Mouse (Mus musculus): ENCODE measurements around the gene Serinc1. TPM values are rescaled to one million over a fixed set of nuclear protein-coding genes. Genes with fewer than 3 reads are reported as not detected.
"Not testable (repeated sequence)": the region's sequence is repeated elsewhere in the genome, so short reads cannot be mapped to it uniquely, and the experiment has no call there.

Gene Serinc1
- polyA plus RNA-seq, 1 experiment from 2014 or later = 80.9 TPM

DNA sequence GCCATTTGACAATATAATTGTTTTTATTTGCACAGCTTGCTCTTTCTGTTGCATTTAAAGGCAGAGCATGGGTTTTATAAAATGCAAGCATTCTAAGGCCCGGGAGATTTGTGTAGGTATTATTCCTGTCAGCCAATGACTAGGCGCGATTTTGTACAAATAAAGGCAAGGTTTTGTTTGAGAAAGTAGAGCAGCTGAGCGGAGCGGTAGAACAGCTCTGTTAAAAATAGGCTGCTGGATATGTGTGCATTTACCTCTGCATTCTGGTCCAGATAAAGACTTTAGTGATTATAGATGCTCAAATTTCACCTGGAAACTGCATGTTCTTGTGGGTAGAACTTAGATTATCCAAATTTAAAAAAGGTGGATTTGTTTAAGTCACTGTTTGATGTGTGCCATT is 25.3 kb upstream of the Serinc1 start:
- H3K27me3 ChIP-seq (replicated peaks; ENCODE audit: control insufficient read depth, insufficient read depth, low read length) = no peaks in the 10 kb centered on the region
- no peaks in the 10 kb centered on the region for H3K4me1 ChIP-seq (replicated peaks; ENCODE audit: control insufficient read depth, insufficient read depth, low read length)
- 46% methylated on average over 5 of the region's 5 CpGs for WGBS
- H3K9me3 ChIP-seq (ENCODE audit: control insufficient read depth) = no peaks in the 10 kb centered on the region
- no peak for TF ChIP-seq CTCF (IDR thresholded peaks at IDR 0.05; ENCODE audit: low read depth)
- ATAC-seq = no peak
- no peak overlapping the region for H3K4me2 ChIP-seq (replicated peaks; ENCODE audit: low read depth)
- no peak overlapping the region for H3K9ac ChIP-seq (ENCODE audit: low read depth, low read length)
- H3K36me3 ChIP-seq (ENCODE audit: control insufficient read depth, insufficient read depth) = no peaks in the 10 kb centered on the region
- no peak overlapping the region for H3K27ac ChIP-seq (ENCODE audit: low read depth, low read length)
- H3K4me3 ChIP-seq (ENCODE audit: low read depth, low read length) = no peak overlapping the region

DNA sequence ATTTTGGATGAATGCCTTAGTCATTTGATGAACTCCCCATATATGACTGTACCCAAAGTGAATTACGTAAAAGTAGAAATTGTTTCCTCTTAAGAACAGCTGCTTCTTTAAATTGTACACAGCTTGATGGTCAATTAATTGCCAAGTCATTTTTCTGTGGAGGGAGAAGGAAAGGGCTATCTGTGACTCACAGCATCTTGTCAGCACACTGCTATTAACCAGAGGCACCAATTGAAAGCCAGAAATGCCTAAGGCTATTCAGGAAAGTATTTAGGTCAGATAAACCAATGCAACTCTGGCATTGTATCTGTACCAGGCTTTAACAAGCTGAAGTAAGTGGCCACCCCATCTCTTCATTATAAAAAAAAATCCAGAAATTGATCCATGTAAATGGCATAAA is 21.4 kb upstream of the Serinc1 start:
- 73% methylated on average over 1 of the region's 1 CpGs for WGBS
- no peaks in the 10 kb centered on the region for H3K9me3 ChIP-seq (ENCODE audit: control insufficient read depth)
- no peak overlapping the region for H3K9ac ChIP-seq (ENCODE audit: low read depth, low read length)
- no peaks in the 10 kb centered on the region for H3K36me3 ChIP-seq (ENCODE audit: control insufficient read depth, insufficient read depth)
- H3K4me3 ChIP-seq (ENCODE audit: low read depth, low read length) = no peak overlapping the region
- no peak overlapping the region for H3K27ac ChIP-seq (ENCODE audit: low read depth, low read length)
- H3K4me1 ChIP-seq (replicated peaks; ENCODE audit: control insufficient read depth, insufficient read depth, low read length) = no peaks in the 10 kb centered on the region
- H3K4me2 ChIP-seq (replicated peaks; ENCODE audit: low read depth) = no peak overlapping the region
- no peak for ATAC-seq
- H3K27me3 ChIP-seq (replicated peaks; ENCODE audit: control insufficient read depth, insufficient read depth, low read length) = no peaks in the 10 kb centered on the region
- TF ChIP-seq CTCF (IDR thresholded peaks at IDR 0.05; ENCODE audit: low read depth) = no peak

DNA sequence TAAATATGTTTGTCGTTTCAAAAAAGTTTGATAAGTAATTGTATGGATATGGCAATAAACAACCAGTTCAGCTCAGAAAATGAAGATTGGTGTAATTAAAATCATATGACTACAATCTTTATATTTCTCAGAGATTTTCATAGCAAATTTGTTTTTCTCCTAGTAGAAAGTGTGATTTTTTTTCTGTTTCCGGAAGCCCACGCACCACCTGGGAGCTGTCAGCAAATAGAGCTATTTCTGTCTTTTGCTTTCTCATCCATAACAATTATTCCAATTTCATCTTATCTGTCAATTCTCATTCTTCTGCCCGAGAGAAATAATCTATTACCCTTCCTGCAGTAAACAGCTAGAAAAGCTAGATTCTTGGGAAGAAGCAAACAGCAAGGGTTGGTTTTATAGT is 17.3 kb upstream of the Serinc1 start:
- Histone ChIP-seq H3K9me3 (ENCODE audit: control insufficient read depth) (no peaks in the 10 kb centered on the region), H3K27me3 (replicated peaks; ENCODE audit: control insufficient read depth, insufficient read depth, low read length) (no peaks in the 10 kb centered on the region), H3K9ac (ENCODE audit: low read depth, low read length) (no peak overlapping the region), H3K4me1 (replicated peaks; ENCODE audit: control insufficient read depth, insufficient read depth, low read length) (no peaks in the 10 kb centered on the region), H3K4me2 (replicated peaks; ENCODE audit: low read depth) (no peak overlapping the region), H3K27ac (ENCODE audit: low read depth, low read length) (no peak overlapping the region), H3K36me3 (ENCODE audit: control insufficient read depth, insufficient read depth) (no peaks in the 10 kb centered on the region), H3K4me3 (ENCODE audit: low read depth, low read length) (no peak overlapping the region)
- no peak for TF ChIP-seq CTCF (IDR thresholded peaks at IDR 0.05; ENCODE audit: low read depth)
- WGBS = 81% methylated on average over 4 of the region's 4 CpGs
- no peak for ATAC-seq

DNA sequence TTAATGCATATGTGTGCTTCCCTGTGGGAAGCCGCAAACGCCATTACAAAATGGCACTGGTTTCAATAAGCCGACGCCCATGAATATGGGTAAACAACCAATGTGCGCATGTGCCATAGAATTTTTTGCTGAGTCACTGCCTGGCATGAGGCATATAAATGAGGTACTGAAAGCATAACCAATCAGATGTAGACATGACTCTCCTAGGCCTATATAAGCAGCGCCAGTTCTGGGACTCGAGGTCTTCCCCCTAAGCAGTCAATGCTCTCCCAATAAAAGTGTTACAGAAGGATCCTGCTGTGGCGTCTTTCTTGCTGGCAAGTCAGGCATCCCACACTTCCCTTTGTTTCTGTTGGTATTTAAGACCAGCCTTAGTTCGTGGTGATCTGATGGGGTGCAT is 11.6 kb upstream of the Serinc1 start:
- ATAC-seq; H3K36me3 ChIP-seq (ENCODE audit: control insufficient read depth, insufficient read depth): not testable (repeated sequence)
- 87% methylated on average over 9 of the region's 9 CpGs for WGBS

DNA sequence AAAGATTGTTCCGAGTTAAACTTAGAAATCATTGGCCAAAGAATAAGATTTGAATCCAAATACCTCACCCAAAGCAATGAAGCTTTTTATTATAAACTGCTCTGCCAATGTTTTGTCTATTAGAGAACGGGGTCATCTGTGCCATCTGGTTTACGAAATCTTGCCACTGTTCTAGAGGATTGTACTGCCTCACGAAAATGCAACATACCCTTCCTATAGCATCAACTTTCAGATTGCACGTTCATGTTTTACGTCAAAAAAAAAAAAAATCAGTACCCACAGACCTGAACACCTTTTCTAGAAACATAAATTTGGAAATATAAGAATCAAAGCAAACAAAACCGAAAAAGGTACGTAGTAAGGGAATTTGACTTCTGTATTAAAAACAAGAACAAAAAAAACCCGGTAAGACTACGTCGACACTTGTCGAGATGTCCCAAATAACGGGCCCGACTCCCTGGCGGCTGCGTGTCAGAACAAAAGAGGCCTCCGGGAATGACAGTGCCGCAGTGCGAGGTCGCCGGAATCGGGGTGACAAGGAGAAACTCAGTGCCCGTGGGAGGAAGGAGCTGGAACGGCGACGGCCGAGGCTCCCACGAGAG is 613 bp downstream of the Serinc1 start:
- H3K27me3 ChIP-seq (replicated peaks; ENCODE audit: control insufficient read depth, insufficient read depth, low read length) = no peaks in the 10 kb centered on the region
- ATAC-seq = no peak
- 2% methylated on average over 28 of the region's 28 CpGs for WGBS
- 0 out of 2 replicates have a peak, but pooled peaks cover 6% of the 10 kb centered on the region for H3K4me1 ChIP-seq (replicated peaks; ENCODE audit: control insufficient read depth, insufficient read depth, low read length)
- peak overlapping the region; percentile 62 for H3K4me2 ChIP-seq (replicated peaks; ENCODE audit: low read depth)
- TF ChIP-seq CTCF (IDR thresholded peaks at IDR 0.05; ENCODE audit: low read depth) = no peak
- H3K27ac ChIP-seq (ENCODE audit: low read depth, low read length) = peak overlapping the region; percentile 80
- H3K9ac ChIP-seq (ENCODE audit: low read depth, low read length) = peak overlapping the region; percentile 70
- peaks cover 3% of the 10 kb centered on the region for H3K36me3 ChIP-seq (ENCODE audit: control insufficient read depth, insufficient read depth)
- no peaks in the 10 kb centered on the region for H3K9me3 ChIP-seq (ENCODE audit: control insufficient read depth)
- H3K4me3 ChIP-seq (ENCODE audit: low read depth, low read length) = peak overlapping the region; percentile 73

More for the DNA sequence above, 11.6 kb upstream of the Serinc1 start:
- not testable (repeated sequence) for H3K27me3 ChIP-seq (replicated peaks; ENCODE audit: control insufficient read depth, insufficient read depth, low read length); H3K27ac ChIP-seq (ENCODE audit: low read depth, low read length); H3K9me3 ChIP-seq (ENCODE audit: control insufficient read depth); H3K9ac ChIP-seq (ENCODE audit: low read depth, low read length); H3K4me3 ChIP-seq (ENCODE audit: low read depth, low read length); H3K4me1 ChIP-seq (replicated peaks; ENCODE audit: control insufficient read depth, insufficient read depth, low read length); H3K4me2 ChIP-seq (replicated peaks; ENCODE audit: low read depth)

DNA sequence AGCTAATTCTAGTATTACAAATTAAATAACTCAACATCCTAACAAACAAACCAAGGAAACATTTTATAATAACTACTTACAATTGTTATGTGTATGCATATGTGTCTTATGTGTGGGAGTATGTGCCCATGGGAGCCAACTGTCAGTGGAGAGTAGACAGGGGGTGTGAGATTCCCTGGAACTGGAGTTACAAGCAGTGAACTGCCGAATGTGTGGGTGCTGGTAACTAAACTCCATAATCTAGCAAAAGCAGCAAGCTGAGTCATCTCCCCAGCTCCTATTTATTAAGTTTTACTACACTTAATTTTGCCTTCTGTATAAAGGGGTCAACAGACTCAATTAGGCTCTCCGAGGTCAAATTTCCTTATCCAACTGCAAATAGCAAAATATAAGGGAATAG is 1.3 kb downstream of the Serinc1 start:
- Histone ChIP-seq H3K36me3 (ENCODE audit: control insufficient read depth, insufficient read depth) (peaks cover 9% of the 10 kb centered on the region), H3K4me1 (replicated peaks; ENCODE audit: control insufficient read depth, insufficient read depth, low read length) (0 out of 2 replicates have a peak, but pooled peaks cover 6% of the 10 kb centered on the region), H3K27ac (ENCODE audit: low read depth, low read length) (no peak overlapping the region), H3K9ac (ENCODE audit: low read depth, low read length) (no peak overlapping the region), H3K4me2 (replicated peaks; ENCODE audit: low read depth) (peak overlapping the region; percentile 62), H3K9me3 (ENCODE audit: control insufficient read depth) (no peaks in the 10 kb centered on the region), H3K27me3 (replicated peaks; ENCODE audit: control insufficient read depth, insufficient read depth, low read length) (no peaks in the 10 kb centered on the region), H3K4me3 (ENCODE audit: low read depth, low read length) (peak overlapping the region; percentile 73)
- TF ChIP-seq CTCF (IDR thresholded peaks at IDR 0.05; ENCODE audit: low read depth) = no peak
- WGBS = 52% methylated on average over 2 of the region's 2 CpGs
- ATAC-seq = no peak

DNA sequence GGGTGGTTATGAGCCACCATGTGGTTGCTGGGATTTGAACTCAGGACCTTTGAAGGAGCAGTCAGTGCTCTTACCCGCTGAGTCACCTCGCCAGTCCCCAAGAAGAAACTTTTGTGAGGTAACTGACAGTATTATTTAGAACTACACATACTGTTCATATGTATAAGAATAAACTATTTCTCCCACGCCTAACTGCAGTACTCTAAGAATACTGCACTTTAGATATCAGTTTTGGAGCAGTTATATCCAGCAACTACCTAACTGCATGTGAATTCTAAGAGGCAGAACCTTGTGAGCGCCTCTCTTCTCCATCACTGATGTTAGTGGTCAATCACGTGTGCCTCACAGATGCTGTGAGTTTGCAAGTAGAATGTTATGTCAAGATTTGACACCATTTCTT is 5.9 kb downstream of the Serinc1 start:
- Histone ChIP-seq H3K27ac (ENCODE audit: low read depth, low read length) (no peak overlapping the region), H3K27me3 (replicated peaks; ENCODE audit: control insufficient read depth, insufficient read depth, low read length) (no peaks in the 10 kb centered on the region), H3K4me3 (ENCODE audit: low read depth, low read length) (no peak overlapping the region), H3K9ac (ENCODE audit: low read depth, low read length) (no peak overlapping the region), H3K4me2 (replicated peaks; ENCODE audit: low read depth) (no peak overlapping the region), H3K36me3 (ENCODE audit: control insufficient read depth, insufficient read depth) (peaks cover 25% of the 10 kb centered on the region), H3K4me1 (replicated peaks; ENCODE audit: control insufficient read depth, insufficient read depth, low read length) (0 out of 2 replicates have a peak, but pooled peaks cover 6% of the 10 kb centered on the region), H3K9me3 (ENCODE audit: control insufficient read depth) (no peaks in the 10 kb centered on the region)
- 89% methylated on average over 5 of the region's 5 CpGs for WGBS
- TF ChIP-seq CTCF (IDR thresholded peaks at IDR 0.05; ENCODE audit: low read depth) = no peak
- ATAC-seq = no peak
